Mouse (Mus musculus) neural tube, embryonic 13.5 days (tissue): Measurements from ENCODE around the gene Phactr1. TPM values are rescaled to one million over a fixed set of nuclear protein-coding genes. Genes with fewer than 3 reads are reported as not detected.
A peak's percentile ranks its signal among the peaks of the same experiment; 100 is the strongest.

Experiments used
- ATAC-seq: fragments of 200-750 bp; cut with Nextera tagmentation; 2 replicates; pipeline ENCODE4 v1.8.0; 2017; ENCODE audit warnings: low read depth, mild to moderate bottlenecking, moderate TSS enrichment, moderate library complexity
- H3K27ac ChIP-seq: fragments of 300-500 bp; sonication (generic); replicated peaks from 2 replicates; pipeline ENCODE4 v1.5.1; 2015; ENCODE audit warnings: moderate library complexity, mild to moderate bottlenecking, inconsistent platforms
- H3K27me3 ChIP-seq: fragments of 300-500 bp; sonication (generic); 2 replicates; pipeline ENCODE4 v1.6.1; 2015; ENCODE audit warnings: mild to moderate bottlenecking, inconsistent platforms
- H3K36me3 ChIP-seq: fragments of 300-500 bp; sonication (generic); 2 replicates; pipeline ENCODE4 v1.6.1; 2015; ENCODE audit warnings: mild to moderate bottlenecking, inconsistent platforms
- H3K4me1 ChIP-seq: fragments of 300-500 bp; sonication (generic); replicated peaks from 2 replicates; pipeline ENCODE4 v1.6.1; 2015; ENCODE audit warnings: inconsistent platforms
- H3K4me2 ChIP-seq: fragments of 300-500 bp; sonication (generic); 2 replicates; pipeline ENCODE4 v1.6.1; 2015; ENCODE audit warnings: inconsistent platforms, mild to moderate bottlenecking, moderate library complexity
- H3K4me3 ChIP-seq: fragments of 300-500 bp; sonication (generic); 2 replicates; pipeline ENCODE4 v1.5.1; 2015; ENCODE audit warnings: mild to moderate bottlenecking, inconsistent platforms
- H3K9ac ChIP-seq: fragments of 300-500 bp; sonication (generic); 2 replicates; pipeline ENCODE4 v1.6.1; 2015; ENCODE audit warnings: moderate library complexity, mild to moderate bottlenecking, inconsistent platforms
- H3K9me3 ChIP-seq: fragments of 300-500 bp; sonication (generic); 2 replicates; pipeline ENCODE4 v1.6.1; 2016; ENCODE audit warnings: inconsistent platforms
- WGBS: fragments of 180-500 bp; shearing (Covaris S2); methylation state at CpG from one replicate; pipeline ENCODE4 v1.1.7; 2015; 5-methylcytosine and 5-hydroxymethylcytosine counted together
- polyA plus RNA-seq: library from polyadenylated mRNA; unstranded; fragments of >200 nt; fragmentation: Nextera tagmentation; extraction: Ambion mirVana; gene quantifications from 2 replicates; pipeline ENCODE4 v1.2.1, GENCODE M21; 2015

Phactr1 gene
- polyA plus RNA-seq, 1 experiment from 2014 or later, result 50.3 TPM

GRCm38 (mm10) chr13:43148692-43149091, 468.3 kb downstream of the Phactr1 start:
- H3K36me3 ChIP-seq, result peaks cover 29% of the 10 kb centered on the region
- no peak overlapping the region for H3K27ac ChIP-seq
- H3K9ac ChIP-seq, result no peak overlapping the region
- H3K27me3 ChIP-seq, result no peaks in the 10 kb centered on the region
- H3K9me3 ChIP-seq, result no peaks in the 10 kb centered on the region
- no peak overlapping the region for H3K4me3 ChIP-seq
- 83% methylated on average over 4 of the region's 4 CpGs for WGBS
- ATAC-seq, result no peak
- 0 out of 2 replicates have a peak, but pooled peaks cover 3% of the 10 kb centered on the region for H3K4me1 ChIP-seq
- H3K4me2 ChIP-seq, result no peak overlapping the region

GRCm38 (mm10) chr13:43149661-43150060, 469.2 kb downstream of the Phactr1 start:
- Histone ChIP-seq H3K4me3 (no peak overlapping the region), H3K36me3 (peaks cover 38% of the 10 kb centered on the region), H3K9ac (no peak overlapping the region), H3K27me3 (no peaks in the 10 kb centered on the region), H3K4me2 (no peak overlapping the region), H3K9me3 (no peaks in the 10 kb centered on the region), H3K27ac (no peak overlapping the region), H3K4me1 (0 out of 2 replicates have a peak, but pooled peaks cover 3% of the 10 kb centered on the region)
- 89% methylated on average over 3 of the region's 3 CpGs for WGBS
- no peak for ATAC-seq

- ATAC-seq, result no peak
- Histone ChIP-seq H3K9ac (no peak overlapping the region), H3K27me3 (no peaks in the 10 kb centered on the region), H3K27ac (no peak overlapping the region), H3K9me3 (no peaks in the 10 kb centered on the region), H3K4me2 (no peak overlapping the region), H3K4me1 (no peaks in the 10 kb centered on the region), H3K4me3 (no peak overlapping the region), H3K36me3 (peaks cover 44% of the 10 kb centered on the region)
- 89% methylated on average over 14 of the region's 14 CpGs for WGBS
Observed at GRCm38 (mm10) chr13:43152005-43152520, 471.6 kb downstream of the Phactr1 start.

- Histone ChIP-seq H3K9ac (no peak overlapping the region), H3K4me2 (no peak overlapping the region), H3K4me1 (peaks cover 17% of the 10 kb centered on the region), H3K27me3 (no peaks in the 10 kb centered on the region), H3K36me3 (peaks cover 28% of the 10 kb centered on the region), H3K27ac (no peak overlapping the region), H3K4me3 (no peak overlapping the region), H3K9me3 (no peaks in the 10 kb centered on the region)
- 61% methylated on average over 5 of the region's 5 CpGs for WGBS
- ATAC-seq, result no peak
Observed at GRCm38 (mm10) chr13:43157370-43157769, 476.9 kb downstream of the Phactr1 start.

- H3K4me3 ChIP-seq, result no peak overlapping the region
- H3K36me3 ChIP-seq, result peaks cover 28% of the 10 kb centered on the region
- 22% methylated on average over 5 of the region's 5 CpGs for WGBS
- H3K9me3 ChIP-seq, result no peaks in the 10 kb centered on the region
- peak overlapping the region; percentile 86 for H3K27ac ChIP-seq
- H3K27me3 ChIP-seq, result no peaks in the 10 kb centered on the region
- no peak overlapping the region for H3K9ac ChIP-seq
- ATAC-seq, result peak; percentile 85
- H3K4me2 ChIP-seq, result no peak overlapping the region
- H3K4me1 ChIP-seq, result peaks cover 17% of the 10 kb centered on the region
Observed at GRCm38 (mm10) chr13:43158281-43158680, 477.9 kb downstream of the Phactr1 start.

GRCm38 (mm10) chr13:43159429-43159828, 479.0 kb downstream of the Phactr1 start:
- Histone ChIP-seq H3K36me3 (peaks cover 30% of the 10 kb centered on the region), H3K27me3 (no peaks in the 10 kb centered on the region), H3K4me3 (no peak overlapping the region), H3K4me2 (no peak overlapping the region), H3K9me3 (no peaks in the 10 kb centered on the region), H3K4me1 (peaks cover 17% of the 10 kb centered on the region), H3K27ac (peak overlapping the region; percentile 86), H3K9ac (no peak overlapping the region)
- ATAC-seq, result no peak
- 46% methylated on average over 3 of the region's 3 CpGs for WGBS

- 80% methylated on average over 9 of the region's 9 CpGs for WGBS
- H3K27me3 ChIP-seq, result no peaks in the 10 kb centered on the region
- H3K36me3 ChIP-seq, result peaks cover 49% of the 10 kb centered on the region
- no peak overlapping the region for H3K9ac ChIP-seq
- H3K4me1 ChIP-seq, result peaks cover 14% of the 10 kb centered on the region
- H3K9me3 ChIP-seq, result no peaks in the 10 kb centered on the region
- H3K27ac ChIP-seq, result no peak overlapping the region
- no peak overlapping the region for H3K4me3 ChIP-seq
- no peak for ATAC-seq
- H3K4me2 ChIP-seq, result no peak overlapping the region
Observed at GRCm38 (mm10) chr13:43167721-43168120, 487.3 kb downstream of the Phactr1 start.

GRCm38 (mm10) chr13:43171020-43171710, 490.7 kb downstream of the Phactr1 start, which contains the start of gene Tbc1d7:
Gene Tbc1d7, minus strand, starts transcription at chr13:43171501.
- ATAC-seq, result peak; percentile 93
- 1% methylated on average over 48 of the region's 48 CpGs for WGBS
- Histone ChIP-seq H3K9ac (peak within 1 kb of the TSS; percentile 91), H3K36me3 (peaks cover 18% of the 10 kb centered on the region), H3K4me1 (peaks cover 14% of the 10 kb centered on the region), H3K4me2 (peak within 1 kb of the TSS; percentile 68), H3K9me3 (no peaks in the 10 kb centered on the region), H3K4me3 (peak within 1 kb of the TSS; percentile 67), H3K27me3 (no peaks in the 10 kb centered on the region), H3K27ac (peak within 1 kb of the TSS; percentile 87)

GRCm38 (mm10) chr13:43172036-43172713, 491.8 kb downstream of the Phactr1 start:
- peak overlapping the region; percentile 67 for H3K4me3 ChIP-seq
- H3K9me3 ChIP-seq, result no peaks in the 10 kb centered on the region
- 0 out of 2 replicates have a peak overlapping the region, but pooled peaks have one; percentile 87 for H3K27ac ChIP-seq
- peaks cover 14% of the 10 kb centered on the region for H3K4me1 ChIP-seq
- peaks cover 10% of the 10 kb centered on the region for H3K36me3 ChIP-seq
- 0 out of 2 replicates have a peak, but pooled peaks have one; percentile 10 for ATAC-seq
- H3K4me2 ChIP-seq, result peak overlapping the region; percentile 68
- no peaks in the 10 kb centered on the region for H3K27me3 ChIP-seq
- peak overlapping the region; percentile 91 for H3K9ac ChIP-seq
- WGBS, result 37% methylated on average over 14 of the region's 14 CpGs

GRCm38 (mm10) chr13:43173262-43173661, 492.8 kb downstream of the Phactr1 start:
- ATAC-seq, result no peak
- Histone ChIP-seq H3K27ac (no peak overlapping the region), H3K36me3 (peaks cover 7% of the 10 kb centered on the region), H3K27me3 (no peaks in the 10 kb centered on the region), H3K4me3 (no peak overlapping the region), H3K4me2 (no peak overlapping the region), H3K4me1 (peaks cover 14% of the 10 kb centered on the region), H3K9ac (no peak overlapping the region), H3K9me3 (no peaks in the 10 kb centered on the region)
- WGBS, result 20% methylated on average over 9 of the region's 9 CpGs

GRCm38 (mm10) chr13:43176676-43177075, 496.3 kb downstream of the Phactr1 start:
- Histone ChIP-seq H3K27me3 (no peaks in the 10 kb centered on the region), H3K4me2 (no peak overlapping the region), H3K9me3 (no peaks in the 10 kb centered on the region), H3K36me3 (no peaks in the 10 kb centered on the region), H3K9ac (no peak overlapping the region), H3K4me3 (no peak overlapping the region), H3K27ac (no peak overlapping the region), H3K4me1 (peaks cover 7% of the 10 kb centered on the region)
- 90% methylated on average over 3 of the region's 3 CpGs for WGBS
- ATAC-seq, result no peak

GRCm38 (mm10) chr13:43177317-43177716, 496.9 kb downstream of the Phactr1 start:
- Histone ChIP-seq H3K4me3 (no peak overlapping the region), H3K27ac (no peak overlapping the region), H3K27me3 (0 out of 2 replicates have a peak, but pooled peaks cover 4% of the 10 kb centered on the region), H3K36me3 (no peaks in the 10 kb centered on the region), H3K4me1 (peaks cover 1% of the 10 kb centered on the region; the same call in 1 of the 2 replicates), H3K4me2 (no peak overlapping the region), H3K9ac (no peak overlapping the region), H3K9me3 (no peaks in the 10 kb centered on the region)
- ATAC-seq, result no peak
- WGBS, result 90% methylated on average over 7 of the region's 7 CpGs
